Mouse (Mus musculus) brain, embryonic 14.5 days (tissue): ENCODE data around the gene Nmnat3.

Experiments used
- CTCF ChIP-seq: fragments of 200-500 bp; IDR thresholded peaks from 2 replicates; pipeline ENCODE4 v1.5.1; 2012; ENCODE audit warnings: inconsistent platforms, mild to moderate bottlenecking, moderate library complexity, borderline replicate concordance; ENCODE audit not compliant: insufficient read depth, insufficient read length; ENCODE audit errors: extremely low read depth
- POLR2A ChIP-seq: fragments of 200-500 bp; IDR thresholded peaks from 2 replicates; pipeline ENCODE4 v1.6.1; 2012; ENCODE audit warnings: mild to moderate bottlenecking, inconsistent platforms, borderline replicate concordance; ENCODE audit not compliant: poor library complexity, insufficient read depth, insufficient read length, severe bottlenecking; ENCODE audit errors: extremely low read depth

- TF ChIP-seq POLR2A (no peak), CTCF (no peak)
These were observed 12.2 kb upstream of the Nmnat3 start for GRCm38 (mm10) chr9:98275080-98275479.
